Mouse (Mus musculus) cerebellum, adult 2 months (tissue): Measurements from ENCODE around the gene Rad51.

Source experiments
- CTCF ChIP-seq: fragments of 200-500 bp; IDR thresholded peaks from 2 replicates; pipeline ENCODE4 v1.5.1; 2011; ENCODE audit warnings: low read depth, mild to moderate bottlenecking, control low read depth, low read length, moderate library complexity, borderline replicate concordance; ENCODE audit not compliant: insufficient read depth
- POLR2A ChIP-seq: fragments of 200-500 bp; IDR thresholded peaks from 2 replicates; pipeline ENCODE4 v1.6.1; 2011; ENCODE audit warnings: low read length, control low read depth, borderline replicate concordance; ENCODE audit not compliant: insufficient read depth

DNA sequence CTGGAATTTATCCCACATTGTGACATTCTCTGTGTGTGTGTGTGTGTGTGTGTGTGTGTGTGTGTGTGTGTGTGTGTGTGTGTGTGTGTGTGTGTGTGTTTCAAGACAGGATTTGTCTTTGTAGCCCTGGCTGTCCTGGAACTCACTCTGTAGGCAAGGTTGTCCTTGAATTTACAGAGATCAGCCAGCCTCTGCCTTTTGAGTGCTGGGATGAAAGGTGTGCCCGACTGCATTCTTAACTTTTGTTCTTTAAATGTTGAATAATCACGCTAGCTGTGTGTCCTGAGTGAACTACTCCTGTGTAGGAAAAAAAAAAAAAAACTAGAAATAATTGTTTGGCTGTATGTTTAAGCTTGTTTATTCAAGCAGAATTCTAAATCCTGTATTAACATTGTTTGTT is 26.4 kb upstream of the Rad51 start:
- no peak for TF ChIP-seq CTCF
- no peak for TF ChIP-seq POLR2A
